Mouse (Mus musculus) heart, embryonic 12.5 days (tissue): ENCODE measurements around the gene Tmem88b. TPM values are rescaled to one million over a fixed set of nuclear protein-coding genes. Genes with fewer than 3 reads are reported as not detected.
A peak's percentile ranks its signal among the peaks of the same experiment; 100 is the strongest.
"Not testable (repeated sequence)": the region's sequence is repeated elsewhere in the genome, so short reads cannot be mapped to it uniquely, and the experiment has no call there.

Experiments
- ATAC-seq: fragments of 200-750 bp; cut with Nextera tagmentation; 2 replicates; pipeline ENCODE4 v1.8.0; 2017; ENCODE audit warnings: moderate TSS enrichment, moderate library complexity; ENCODE audit not compliant: insufficient number of reproducible peaks, low FRiP score
- H3K27ac ChIP-seq: fragments of 300-500 bp; sonication (generic); 2 replicates; pipeline ENCODE4 v1.5.1; 2016; ENCODE audit warnings: mild to moderate bottlenecking, moderate library complexity; ENCODE audit not compliant: poor library complexity, severe bottlenecking
- H3K27me3 ChIP-seq: fragments of 300-500 bp; sonication (generic); replicated peaks from 2 replicates; pipeline ENCODE4 v1.6.1; 2016; ENCODE audit warnings: mild to moderate bottlenecking, moderate library complexity
- H3K36me3 ChIP-seq: fragments of 300-500 bp; sonication (generic); 2 replicates; pipeline ENCODE4 v1.6.1; 2016; ENCODE audit warnings: mild to moderate bottlenecking, moderate library complexity
- H3K4me1 ChIP-seq: fragments of 300-500 bp; sonication (generic); replicated peaks from 2 replicates; pipeline ENCODE4 v1.6.1; 2016; ENCODE audit warnings: mild to moderate bottlenecking
- H3K4me2 ChIP-seq: fragments of 300-500 bp; sonication (generic); 2 replicates; pipeline ENCODE4 v1.6.1; 2016; ENCODE audit warnings: mild to moderate bottlenecking, moderate library complexity
- H3K4me3 ChIP-seq: fragments of 300-500 bp; sonication (generic); 2 replicates; pipeline ENCODE4 v1.5.1; 2016; ENCODE audit warnings: mild to moderate bottlenecking
- H3K9ac ChIP-seq: fragments of 300-500 bp; sonication (generic); 2 replicates; pipeline ENCODE4 v1.6.1; 2016; ENCODE audit warnings: mild to moderate bottlenecking, moderate library complexity
- H3K9me3 ChIP-seq: fragments of 300-500 bp; sonication (generic); replicated peaks from 2 replicates; pipeline ENCODE4 v1.6.1; 2016; ENCODE audit warnings: mild to moderate bottlenecking, moderate library complexity
- WGBS: fragments of 180-500 bp; shearing (Covaris S2); methylation state at CpG from one replicate; pipeline ENCODE4 v1.1.7; 2016; 5-methylcytosine and 5-hydroxymethylcytosine counted together
- polyA plus RNA-seq: library from polyadenylated mRNA; unstranded; fragments of >200 nt; fragmentation: Nextera tagmentation; extraction: Ambion mirVana; gene quantifications from 2 replicates; pipeline ENCODE4 v1.2.1, GENCODE M21; 2016

Gene Tmem88b
- polyA plus RNA-seq, 1 experiment from 2014 or later, result 7.2 TPM

- not testable (repeated sequence) for H3K9me3 ChIP-seq, H3K9ac ChIP-seq, H3K4me2 ChIP-seq, H3K36me3 ChIP-seq, H3K4me3 ChIP-seq, H3K27ac ChIP-seq, ATAC-seq
- 75% methylated on average over 4 of the region's 4 CpGs for WGBS
- H3K4me1 ChIP-seq, result peaks cover 21% of the 10 kb centered on the region
- peaks cover 16% of the 10 kb centered on the region for H3K27me3 ChIP-seq
Measured at GRCm38 (mm10) chr4:155788833-155789232, 3.2 kb upstream of the Tmem88b start.

GRCm38 (mm10) chr4:155788300-155788699, 2.6 kb upstream of the Tmem88b start:
- Histone ChIP-seq H3K27me3 (peaks cover 16% of the 10 kb centered on the region), H3K36me3 (no peaks in the 10 kb centered on the region), H3K4me3 (no peak overlapping the region), H3K9me3 (no peaks in the 10 kb centered on the region), H3K9ac (no peak overlapping the region), H3K4me1 (peaks cover 21% of the 10 kb centered on the region), H3K4me2 (no peak overlapping the region), H3K27ac (no peak overlapping the region)
- 66% methylated on average over 3 of the region's 3 CpGs for WGBS
- no peak for ATAC-seq

DNA sequence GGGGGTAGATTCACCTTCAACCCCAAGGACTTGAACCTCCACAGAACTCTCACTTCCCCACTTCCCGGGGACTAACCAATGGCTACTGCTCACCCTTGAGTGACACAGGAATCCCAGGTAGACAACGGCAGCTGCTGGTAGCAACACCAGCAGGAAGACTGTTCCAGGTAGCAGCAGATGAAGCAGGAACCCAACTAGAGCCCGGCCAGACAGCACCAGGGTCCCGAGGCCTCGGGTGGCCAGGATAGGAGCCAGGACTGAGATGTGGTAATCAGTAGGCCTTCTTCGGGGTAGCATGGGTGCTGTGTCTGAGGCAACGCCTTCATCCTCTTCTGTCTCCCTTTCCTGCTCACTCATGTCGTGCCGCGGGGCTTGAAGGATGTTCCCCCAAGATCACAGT, 428 bp downstream of the Tmem88b start:
- ATAC-seq, result no peak
- Histone ChIP-seq H3K4me1 (peaks cover 26% of the 10 kb centered on the region), H3K27ac (peak overlapping the region; percentile 75), H3K9ac (peak overlapping the region; percentile 60), H3K36me3 (no peaks in the 10 kb centered on the region), H3K4me3 (peak overlapping the region; percentile 57), H3K4me2 (peak overlapping the region; percentile 69), H3K27me3 (no peaks in the 10 kb centered on the region), H3K9me3 (no peaks in the 10 kb centered on the region)
- 72% methylated on average over 10 of the region's 10 CpGs for WGBS

DNA sequence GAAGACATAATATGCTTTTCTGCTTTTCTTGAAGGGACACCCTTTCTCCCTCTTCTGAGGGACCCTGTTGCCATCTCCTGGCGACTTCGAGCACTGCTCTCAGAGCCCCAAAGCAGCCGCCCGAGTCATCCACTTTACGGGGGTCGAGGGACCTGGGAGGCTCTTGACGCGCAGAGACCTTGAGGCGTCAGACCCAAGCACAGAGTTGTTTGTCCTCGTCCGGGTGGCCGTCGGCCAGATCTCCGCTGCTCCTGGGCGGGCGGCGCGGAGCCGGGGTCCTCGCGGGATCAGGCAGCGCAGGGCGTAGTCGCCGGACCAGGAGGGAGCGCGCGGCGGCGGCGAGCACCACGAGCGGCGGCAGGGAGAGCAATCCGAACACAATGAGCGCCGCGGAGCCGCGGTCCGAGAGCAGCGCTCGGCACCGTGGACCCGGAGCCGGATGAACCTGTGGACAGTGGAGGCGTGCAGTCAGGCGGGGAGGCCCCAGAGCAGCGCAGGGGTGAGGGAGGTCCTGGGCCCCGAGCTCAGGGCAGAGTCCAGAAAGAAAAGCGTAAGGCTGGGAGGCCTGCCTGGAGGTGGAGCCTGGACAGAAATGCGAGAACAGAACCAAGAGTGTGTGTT, 1.5 kb downstream of the Tmem88b start:
- Histone ChIP-seq H3K4me3 (peak overlapping the region; percentile 57), H3K27ac (peak overlapping the region; percentile 78)

GRCm38 (mm10) chr4:155783486-155784080, 2.1 kb downstream of the Tmem88b start:
- Histone ChIP-seq H3K4me1 (peaks cover 34% of the 10 kb centered on the region), H3K9me3 (no peaks in the 10 kb centered on the region), H3K4me3 (peak overlapping the region; percentile 57), H3K36me3 (no peaks in the 10 kb centered on the region), H3K27me3 (no peaks in the 10 kb centered on the region), H3K9ac (peak overlapping the region; percentile 78), H3K27ac (peak overlapping the region; percentile 78), H3K4me2 (peak overlapping the region; percentile 69)
- ATAC-seq, result 0 out of 2 replicates have a peak, but pooled peaks have one; percentile 9
- WGBS, result 33% methylated on average over 16 of the region's 16 CpGs

More for the DNA sequence above, 1.5 kb downstream of the Tmem88b start:
- peaks cover 34% of the 10 kb centered on the region for H3K4me1 ChIP-seq
- WGBS, result under 1% methylated on average over 52 of the region's 52 CpGs
- no peaks in the 10 kb centered on the region for H3K27me3 ChIP-seq
- peak overlapping the region; percentile 69 for H3K4me2 ChIP-seq
- H3K9me3 ChIP-seq, result no peaks in the 10 kb centered on the region
- no peaks in the 10 kb centered on the region for H3K36me3 ChIP-seq
- peak overlapping the region; percentile 78 for H3K9ac ChIP-seq
- ATAC-seq, result peak; percentile 80

DNA sequence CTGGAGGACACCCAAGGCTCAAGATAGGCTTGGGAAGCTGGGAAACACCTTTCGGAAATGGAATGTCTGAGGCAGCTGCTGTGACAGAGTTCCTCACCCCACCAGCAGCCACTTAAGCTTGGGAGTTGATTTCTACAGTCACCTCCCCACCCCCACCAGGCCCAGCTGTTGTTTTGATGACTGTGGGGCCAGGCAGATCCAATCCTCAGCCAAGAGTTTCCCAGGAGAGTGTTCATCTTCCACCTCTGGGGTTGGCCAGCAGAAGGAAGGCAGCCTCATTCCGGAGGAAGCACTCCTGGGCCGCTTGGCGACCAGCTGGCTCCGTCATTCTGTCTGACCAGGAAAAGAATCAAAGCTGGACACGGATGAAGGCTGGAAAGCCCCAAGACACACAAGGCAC, 4.8 kb downstream of the Tmem88b start:
- Histone ChIP-seq H3K27me3 (no peaks in the 10 kb centered on the region), H3K9me3 (no peaks in the 10 kb centered on the region), H3K27ac (peak overlapping the region; percentile 30; the same call in 1 of the 2 replicates), H3K4me2 (0 out of 2 replicates have a peak overlapping the region, but pooled peaks have one; percentile 0), H3K36me3 (no peaks in the 10 kb centered on the region), H3K4me3 (no peak overlapping the region), H3K9ac (no peak overlapping the region), H3K4me1 (peaks cover 51% of the 10 kb centered on the region)
- no peak for ATAC-seq
- 26% methylated on average over 6 of the region's 6 CpGs for WGBS

GRCm38 (mm10) chr4:155779498-155779897, 6.2 kb downstream of the Tmem88b start:
- 0 out of 2 replicates have a peak, but pooled peaks cover 7% of the 10 kb centered on the region for H3K27me3 ChIP-seq
- ATAC-seq, result no peak
- WGBS, result 82% methylated on average over 4 of the region's 4 CpGs
- no peak overlapping the region for H3K4me3 ChIP-seq
- H3K4me2 ChIP-seq, result no peak overlapping the region
- H3K27ac ChIP-seq, result no peak overlapping the region
- no peak overlapping the region for H3K9ac ChIP-seq
- peaks cover 51% of the 10 kb centered on the region for H3K4me1 ChIP-seq
- no peaks in the 10 kb centered on the region for H3K9me3 ChIP-seq
- no peaks in the 10 kb centered on the region for H3K36me3 ChIP-seq

DNA sequence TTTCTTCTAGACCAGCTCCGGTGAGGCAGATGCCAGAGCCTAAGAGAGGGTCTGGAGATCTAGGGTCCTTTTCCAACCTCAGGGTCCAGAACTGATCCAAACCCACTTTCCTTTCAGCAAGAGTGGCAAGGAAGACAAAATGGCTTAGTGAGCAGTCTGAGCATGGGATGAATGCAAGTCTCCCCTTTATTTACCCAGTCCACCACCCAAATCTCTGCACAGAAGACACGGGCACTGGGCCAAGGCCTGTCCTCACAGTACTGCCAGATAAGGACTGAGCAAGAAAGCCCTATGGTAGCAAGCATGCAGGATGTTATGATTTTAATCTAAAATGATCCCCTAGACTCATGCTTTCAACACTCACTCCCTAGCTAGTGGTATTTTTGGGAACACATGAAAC, 7.9 kb downstream of the Tmem88b start:
- Histone ChIP-seq H3K9ac (no peak overlapping the region; the same call in 1 of the 2 replicates), H3K4me1 (peaks cover 56% of the 10 kb centered on the region), H3K4me3 (no peak overlapping the region), H3K9me3 (no peaks in the 10 kb centered on the region), H3K27me3 (peaks cover 22% of the 10 kb centered on the region), H3K36me3 (no peaks in the 10 kb centered on the region), H3K27ac (no peak overlapping the region), H3K4me2 (no peak overlapping the region)
- ATAC-seq, result no peak
- 51% methylated on average over 2 of the region's 2 CpGs for WGBS

- 0 out of 2 replicates have a peak overlapping the region, but pooled peaks have one; percentile 20 for H3K27ac ChIP-seq
- no peak overlapping the region for H3K4me2 ChIP-seq
- H3K36me3 ChIP-seq, result no peaks in the 10 kb centered on the region
- peaks cover 56% of the 10 kb centered on the region for H3K4me1 ChIP-seq
- ATAC-seq, result no peak
- H3K27me3 ChIP-seq, result peaks cover 32% of the 10 kb centered on the region
- no peak overlapping the region for H3K4me3 ChIP-seq
- 37% methylated on average over 2 of the region's 2 CpGs for WGBS
- H3K9me3 ChIP-seq, result no peaks in the 10 kb centered on the region
- H3K9ac ChIP-seq, result no peak overlapping the region
Measured at GRCm38 (mm10) chr4:155776704-155777335, 8.9 kb downstream of the Tmem88b start.

GRCm38 (mm10) chr4:155775855-155776254, 9.8 kb downstream of the Tmem88b start:
- no peak overlapping the region for H3K4me3 ChIP-seq
- WGBS, result 59% methylated on average over 3 of the region's 3 CpGs
- H3K9me3 ChIP-seq, result no peaks in the 10 kb centered on the region
- no peak overlapping the region for H3K4me2 ChIP-seq
- H3K4me1 ChIP-seq, result peaks cover 52% of the 10 kb centered on the region
- ATAC-seq, result no peak
- peaks cover 42% of the 10 kb centered on the region for H3K27me3 ChIP-seq
- no peak overlapping the region for H3K27ac ChIP-seq
- H3K36me3 ChIP-seq, result no peaks in the 10 kb centered on the region
- no peak overlapping the region for H3K9ac ChIP-seq

DNA sequence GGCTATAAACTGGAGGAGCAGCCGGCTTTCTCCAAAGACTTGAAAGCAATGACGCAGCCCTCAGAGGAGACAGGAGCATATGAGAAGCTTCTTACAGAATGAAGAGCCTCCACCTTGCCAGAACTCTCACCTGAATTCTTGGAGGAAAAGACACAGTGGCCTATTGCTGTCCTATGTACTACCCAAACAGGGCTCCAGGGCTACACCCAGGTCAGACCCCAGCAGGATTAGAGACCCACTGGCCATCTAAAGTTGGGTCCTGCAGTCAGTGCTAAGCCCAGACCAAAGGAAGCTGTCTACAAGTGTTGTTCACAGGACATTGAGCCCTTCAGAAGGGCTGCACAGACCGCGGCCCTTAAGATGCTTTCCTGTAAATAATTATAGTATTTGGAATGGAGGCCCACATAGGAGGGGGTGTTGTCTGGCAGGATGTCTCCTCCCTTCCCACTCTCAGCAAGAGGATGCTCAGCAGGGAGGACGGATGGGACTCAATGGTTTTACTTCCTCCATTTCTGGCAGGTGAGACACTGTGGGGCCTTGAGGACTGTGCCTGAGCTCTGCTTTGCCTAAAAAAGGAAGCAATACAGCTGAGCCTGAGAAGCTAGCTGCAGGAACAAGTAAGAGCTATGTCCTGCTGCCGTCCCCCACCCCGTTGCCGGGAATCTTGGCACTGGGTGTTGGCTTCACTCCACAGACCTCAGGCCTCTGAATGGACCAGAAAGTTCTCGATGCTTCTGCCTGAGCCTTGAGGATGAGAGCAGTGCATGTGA, 10.5 kb downstream of the Tmem88b start:
- no peak overlapping the region; the same call in 1 of the 2 replicates for H3K4me3 ChIP-seq
- no peaks in the 10 kb centered on the region for H3K9me3 ChIP-seq
- ATAC-seq, result no peak
- H3K27ac ChIP-seq, result no peak overlapping the region
- peaks cover 47% of the 10 kb centered on the region for H3K27me3 ChIP-seq
- H3K36me3 ChIP-seq, result no peaks in the 10 kb centered on the region
- peak overlapping the region; percentile 80; the same call in 1 of the 2 replicates for H3K4me2 ChIP-seq
- no peak overlapping the region for H3K9ac ChIP-seq
- WGBS, result 55% methylated on average over 9 of the region's 9 CpGs
- H3K4me1 ChIP-seq, result peaks cover 51% of the 10 kb centered on the region
